Mouse (Mus musculus) heart, adult 2 months (tissue): ENCODE measurements around the gene 1700028J19Rik.

Experiments
- CTCF ChIP-seq: fragments of 200-600 bp; IDR thresholded peaks from 2 replicates; pipeline ENCODE4 v1.8.1; 2022; ENCODE audit warnings: antibody characterized with exemption, mild to moderate bottlenecking, moderate library complexity
- EP300 ChIP-seq: fragments of 200-500 bp; IDR thresholded peaks from 2 replicates; pipeline ENCODE4 v1.6.1; 2011; ENCODE audit warnings: low read depth, low read length, control low read depth; ENCODE audit not compliant: insufficient read depth
- POLR2A ChIP-seq: fragments of 200-500 bp; IDR thresholded peaks from 2 replicates; pipeline ENCODE4 v1.6.1; 2011; ENCODE audit warnings: mild to moderate bottlenecking, low read depth, low read length, control low read depth; ENCODE audit not compliant: insufficient read depth

- TF ChIP-seq CTCF (no peak), POLR2A (no peak), EP300 (no peak)
Observed at GRCm38 (mm10) chr7:44247971-44248370, 1.5 kb upstream of the 1700028J19Rik start.
